In the genomic region with DNA sequence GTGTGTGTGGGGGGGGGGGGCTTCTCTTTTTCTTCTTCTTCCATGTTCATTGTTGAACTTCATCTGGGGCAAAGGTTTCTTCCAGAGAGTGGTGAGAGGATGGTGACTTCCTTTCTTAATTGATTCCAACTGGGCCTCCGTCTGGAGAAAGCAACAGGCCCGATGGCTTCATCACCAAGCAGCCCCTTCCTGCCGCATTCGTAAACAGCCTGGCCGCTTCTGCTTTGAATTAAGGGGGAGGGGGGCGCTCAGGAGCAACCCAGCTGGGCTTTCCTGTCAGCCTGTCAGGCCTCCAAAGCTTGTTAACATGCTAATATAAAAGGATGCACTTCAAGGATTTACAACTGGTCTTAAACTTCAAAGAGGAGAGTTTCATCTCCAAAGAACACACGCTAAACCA, we compare ENCODE assay signal across 9 mouse cellular contexts.
A peak's percentile ranks its signal among the peaks of the same experiment; 100 is the strongest.
DNase-seq lines count a peak whose midpoint lies in the region; ATAC-seq and TF ChIP-seq lines count a peak whose summit lies in the region.
"Had no signal": no experiment of that assay in that cellular context is flagged by ENCODE, and none has a peak within 500 bp of the region (broad histone marks: within the 10 kb centered on the region; RNA-seq: fewer than 3 reads in every experiment).

No protein-coding gene starts in this region.

- intact Hi-C loops in left cerebral cortex, postnatal 4 days (cut with DNase I) = no loop called here
- intact Hi-C loops in left cerebral cortex, postnatal 14 days (cut with DNase I) = no loop called here

- 4% methylated on average over 7 of the region's 7 CpGs for WGBS in forebrain, embryonic 11.5 days
- 6% methylated on average over 7 of the region's 7 CpGs for WGBS in thymus, adult 2 months

- peaks cover 19% of the 10 kb centered on the region for H3K4me1 ChIP-seq in forebrain, embryonic 11.5 days (replicated peaks; ENCODE audit: control insufficient read depth, insufficient read depth, low read length)
- no peaks in the 10 kb centered on the region for H3K4me1 ChIP-seq in thymus, adult 2 months (replicated peaks; ENCODE audit: control insufficient read depth, insufficient read depth, low read length)

- no peak overlapping the region for H3K4me2 ChIP-seq in forebrain, embryonic 11.5 days (ENCODE audit: low read depth, low read length, severe bottlenecking)

- TF ChIP-seq POLR2A in thymus, adult 2 months (IDR thresholded peaks at IDR 0.05; ENCODE audit: control insufficient read depth, extremely low read depth, insufficient read depth, low read length, poor library complexity) = no peak

- no peaks in the 10 kb centered on the region for H3K27me3 ChIP-seq in forebrain, embryonic 11.5 days (ENCODE audit: control insufficient read depth, insufficient read depth, low read length)
- H3K27me3 ChIP-seq in thymus, adult 2 months (ENCODE audit: control insufficient read depth, insufficient read depth, low read length) = no peaks in the 10 kb centered on the region; the same call in 1 of the 2 replicates

- no peak for ATAC-seq in forebrain, embryonic 11.5 days (replicated peaks; ENCODE audit: low FRiP score)

- H3K4me3 ChIP-seq in forebrain, embryonic 11.5 days (ENCODE audit: low read depth, low read length) = no peak overlapping the region
- H3K4me3 ChIP-seq in thymus, adult 2 months (ENCODE audit: control insufficient read depth, insufficient read depth, low read length) = no peak overlapping the region

- TF ChIP-seq CTCF in thymus, adult 2 months (IDR thresholded peaks at IDR 0.05; ENCODE audit: borderline replicate concordance, control insufficient read depth, extremely low read depth, insufficient read depth, low read length, poor library complexity) = no peak

- H3K36me3 ChIP-seq in forebrain, embryonic 11.5 days (ENCODE audit: control insufficient read depth, insufficient read depth, low read length) = no peaks in the 10 kb centered on the region
- H3K36me3 ChIP-seq in thymus, adult 2 months (ENCODE audit: control insufficient read depth, insufficient read depth, low read length) = no peaks in the 10 kb centered on the region

- H3K9me3 ChIP-seq in forebrain, embryonic 11.5 days (ENCODE audit: control insufficient read depth, low read length) = no peaks in the 10 kb centered on the region; the same call in 1 of the 2 replicates

- peak; percentile 34 for DNase-seq in left cerebral cortex, postnatal 4 days
- no peak for DNase-seq in left cerebral cortex, postnatal 14 days (ENCODE audit: low spot score in 2 of 2)
- DNase-seq in embryo, embryonic 9.5 days (ENCODE audit: extremely low spot score) = peak; percentile 68
- DNase-seq in forebrain, embryonic 11.5 days (ENCODE audit: low spot score) = peak; percentile 71
- DNase-seq in mesoderm, embryonic 11.5 days (ENCODE audit: low read depth, low spot score) = peak; percentile 64
- no peak for DNase-seq in spleen, adult 12 weeks (ENCODE audit: low spot score)
- DNase-seq in thymus, adult 2 months = no peak
- DNase-seq: heart, postnatal 10 days; kidney, adult 9 months had no signal

- no peak overlapping the region for H3K9ac ChIP-seq in forebrain, embryonic 11.5 days (ENCODE audit: low read length)

- H3K27ac ChIP-seq in forebrain, embryonic 11.5 days (ENCODE audit: low read depth, low read length) = no peak overlapping the region
- H3K27ac ChIP-seq in thymus, adult 2 months (ENCODE audit: control insufficient read depth, insufficient read depth, low read length) = no peak overlapping the region

Comparison
In these comparisons a context has a peak if more than half of its experiments do, and no peak if none do; other contexts are left out.
1. DNase-seq: peak in left cerebral cortex, postnatal 4 days (single experiment), embryo, embryonic 9.5 days (single experiment), forebrain, embryonic 11.5 days (single experiment) and mesoderm, embryonic 11.5 days (single experiment); none in left cerebral cortex, postnatal 14 days (0 of 2), spleen, adult 12 weeks (single experiment) and thymus, adult 2 months (single experiment).